Mouse (Mus musculus): Measurements from ENCODE around the gene Ece2.
A peak's percentile ranks its signal among the peaks of the same experiment; 100 is the strongest.
"Not testable (repeated sequence)": the region's sequence is repeated elsewhere in the genome, so short reads cannot be mapped to it uniquely, and the experiment has no call there.

Gene Ece2

DNA sequence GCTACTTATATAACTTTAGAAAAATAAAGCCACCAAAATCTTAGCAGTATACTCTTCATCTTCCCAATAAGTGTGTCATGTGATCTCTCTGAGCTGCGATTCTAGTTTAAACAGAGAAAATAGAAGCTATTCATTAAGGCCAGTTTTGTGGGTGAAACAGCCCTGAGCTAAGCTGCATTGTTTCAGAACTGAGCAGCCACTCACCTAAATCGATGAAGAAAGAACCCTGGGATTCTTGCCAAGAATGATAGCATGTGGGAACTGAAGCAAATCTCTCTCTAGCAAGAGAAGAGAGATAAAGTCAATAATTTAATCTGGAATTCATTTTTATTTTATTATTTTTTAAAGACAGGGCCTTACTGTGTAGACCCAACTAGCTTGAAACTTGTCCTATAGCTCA, 6.4 kb upstream of the Ece2 start:
- peak; percentile 50 for DNase-seq

DNA sequence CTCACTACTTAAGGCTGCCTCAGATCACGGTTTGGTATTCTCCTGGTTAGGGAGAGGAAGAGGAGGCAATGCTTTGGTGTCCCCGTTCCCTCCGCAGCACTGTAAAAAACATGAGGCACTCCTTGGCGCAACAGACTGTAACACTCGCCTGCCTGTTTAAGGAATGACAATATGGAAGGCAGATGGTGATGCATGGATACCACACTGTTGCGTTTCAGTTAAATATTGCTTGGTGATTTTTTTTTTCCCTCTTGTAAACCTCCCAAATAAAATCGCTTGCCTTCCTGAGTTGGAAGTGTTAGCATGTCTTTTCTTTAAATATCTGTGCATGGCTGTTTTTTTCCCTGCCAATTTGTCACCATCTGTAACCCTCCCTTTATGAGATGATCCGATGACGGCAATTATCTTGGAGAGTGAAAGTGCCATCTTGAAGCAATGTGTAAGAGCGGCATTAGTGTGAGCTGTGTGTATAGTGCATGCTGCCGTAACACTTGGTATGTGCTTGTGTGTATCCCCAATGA, 697 bp upstream of the Ece2 start:
- no peak for DNase-seq

GRCm38 (mm10) chr16:20637410-20637809, 7.8 kb downstream of the Ece2 start:
- DNase-seq = no peak

- DNase-seq = no peak
Observed at GRCm38 (mm10) chr16:20638367-20638766, 8.7 kb downstream of the Ece2 start.

- peak; percentile 77 for DNase-seq
Observed at GRCm38 (mm10) chr16:20642161-20642560, 12.5 kb downstream of the Ece2 start.

- DNase-seq = no peak
Observed at GRCm38 (mm10) chr16:20643911-20644310, 14.3 kb downstream of the Ece2 start.

DNA sequence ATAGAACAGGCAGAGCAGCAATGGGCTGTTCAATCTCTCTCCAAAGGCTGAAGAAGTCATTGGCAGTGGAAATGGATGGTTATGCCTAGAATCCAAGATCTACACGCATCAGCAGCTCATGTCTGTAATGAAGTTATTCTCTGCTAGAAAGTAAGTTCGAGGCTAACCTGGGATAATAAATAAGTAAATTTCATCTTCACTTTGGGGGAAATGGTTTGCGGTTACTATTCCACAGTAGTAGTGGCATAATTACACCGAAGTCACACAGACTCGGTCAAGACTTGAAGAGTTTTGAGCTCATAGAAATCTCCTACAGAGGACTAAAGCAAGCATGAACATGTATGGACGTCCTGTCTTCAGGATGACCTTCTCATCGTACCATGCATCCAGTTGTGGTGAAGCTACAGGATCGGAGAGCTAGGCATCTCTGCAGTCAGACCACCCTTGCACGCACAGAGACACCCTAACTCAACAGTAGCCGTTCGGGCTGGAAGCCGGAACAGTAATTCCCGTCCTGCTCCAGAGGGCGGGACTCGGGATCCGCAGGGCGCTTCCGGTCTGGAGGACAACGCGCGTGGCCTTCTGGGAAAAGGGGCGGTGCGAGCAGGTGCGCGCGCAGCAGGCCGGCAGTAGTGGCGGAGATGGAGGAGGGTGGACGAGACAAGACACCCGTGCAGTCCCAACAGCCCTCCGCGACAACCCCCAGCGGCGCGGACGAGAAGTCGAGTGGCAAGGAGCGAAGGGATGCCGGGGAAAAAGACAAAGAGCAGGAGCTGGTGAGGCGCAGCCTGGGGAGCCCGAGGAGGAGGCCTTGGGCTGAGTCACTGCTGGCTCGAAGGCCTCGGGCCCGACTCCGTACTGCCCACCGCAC, 21.7 kb downstream of the Ece2 start, which contains the start of gene Psmd2:
TSS of gene Psmd2 (plus strand) at position 577 of the 871 bp plus-strand sequence.
- DNase-seq = peak; percentile 95

DNA sequence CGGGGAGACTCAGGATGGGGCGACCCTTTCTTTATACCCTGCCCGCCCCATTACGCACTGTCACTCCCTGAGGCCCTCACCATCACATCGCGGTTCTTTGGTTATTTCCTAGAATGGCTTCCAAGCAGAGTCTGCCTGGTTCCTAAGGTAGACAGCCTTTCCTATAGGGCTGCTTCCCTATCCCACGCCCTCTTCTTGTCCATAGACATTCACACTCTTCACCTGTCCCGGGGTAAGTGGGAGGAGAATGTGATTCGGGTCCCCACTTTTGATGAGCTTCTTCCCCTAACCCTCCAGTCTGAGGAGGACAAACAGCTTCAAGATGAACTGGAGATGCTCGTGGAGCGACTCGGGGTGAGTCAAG, 22.3 kb downstream of the Ece2 start:
- no peak for DNase-seq

- DNase-seq = no peak
Observed at GRCm38 (mm10) chr16:20653315-20653714, 23.7 kb downstream of the Ece2 start.

DNA sequence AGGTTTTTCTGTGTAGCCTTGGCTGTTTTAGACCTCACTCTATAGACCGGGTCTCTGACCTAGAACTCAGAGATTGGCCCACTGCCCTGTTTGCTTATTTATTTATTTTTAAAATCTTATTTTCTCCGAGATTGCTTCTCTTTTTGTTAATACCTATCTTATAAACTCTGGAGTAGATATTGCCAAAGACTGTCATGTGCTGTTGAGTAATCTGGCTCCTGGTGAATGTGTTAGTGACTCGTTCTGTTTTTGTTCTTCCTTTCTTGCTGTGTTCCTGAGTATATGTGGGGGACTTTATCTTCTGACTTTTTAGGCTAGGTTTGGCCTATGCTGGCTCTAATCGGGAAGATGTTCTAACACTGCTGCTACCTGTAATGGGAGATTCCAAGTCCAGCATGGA, 28.0 kb downstream of the Ece2 start:
- DNase-seq = no peak

DNA sequence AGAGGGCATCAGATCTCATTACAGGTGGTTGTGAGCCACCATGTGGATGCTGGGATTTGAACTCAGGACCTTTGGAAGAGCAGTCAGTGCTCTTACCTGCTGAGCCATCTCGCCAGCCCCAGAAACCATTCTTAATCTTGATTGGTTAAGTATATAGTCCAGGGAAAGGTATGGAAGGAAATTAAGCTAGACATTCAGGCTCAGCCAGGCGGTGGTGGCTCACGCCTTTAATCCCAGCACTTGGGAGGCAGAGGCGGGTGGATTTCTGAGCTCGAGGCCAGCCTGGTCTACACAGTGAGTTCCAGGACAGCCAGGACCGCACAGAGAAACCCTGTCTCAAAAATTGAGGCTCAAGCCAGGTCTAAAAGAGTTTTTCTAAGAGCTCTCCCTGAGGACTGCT, 38.4 kb downstream of the Ece2 start, which contains the start of gene Eif4g1:
TSS of gene Eif4g1 (plus strand) at position 301 of the 400 bp plus-strand sequence.
- not testable (repeated sequence) for DNase-seq

- DNase-seq = no peak
Observed at GRCm38 (mm10) chr16:20670291-20670690, 40.7 kb downstream of the Ece2 start.

DNA sequence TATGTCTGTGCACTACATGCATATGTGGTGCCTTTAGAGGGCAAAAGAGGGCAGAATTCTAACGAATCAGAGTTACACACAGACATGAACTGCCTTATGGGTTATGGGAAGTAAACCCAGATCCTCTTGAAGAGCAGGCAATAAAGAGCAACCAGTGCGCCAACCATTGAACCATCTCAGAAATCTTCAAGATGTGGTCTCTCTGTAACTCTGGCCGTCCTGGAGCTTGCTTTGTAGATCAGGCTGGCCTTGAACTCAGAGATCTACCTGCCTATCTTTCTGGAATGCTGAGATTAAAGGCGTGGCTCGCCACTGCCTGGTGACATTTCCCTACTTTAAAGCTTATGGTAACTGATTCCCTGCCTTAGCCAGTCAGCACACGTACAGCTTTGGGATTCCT, 42.3 kb downstream of the Ece2 start:
- no peak for DNase-seq

- peak; percentile 95 for DNase-seq
Observed at GRCm38 (mm10) chr16:20672500-20672902, 42.9 kb downstream of the Ece2 start.

DNA sequence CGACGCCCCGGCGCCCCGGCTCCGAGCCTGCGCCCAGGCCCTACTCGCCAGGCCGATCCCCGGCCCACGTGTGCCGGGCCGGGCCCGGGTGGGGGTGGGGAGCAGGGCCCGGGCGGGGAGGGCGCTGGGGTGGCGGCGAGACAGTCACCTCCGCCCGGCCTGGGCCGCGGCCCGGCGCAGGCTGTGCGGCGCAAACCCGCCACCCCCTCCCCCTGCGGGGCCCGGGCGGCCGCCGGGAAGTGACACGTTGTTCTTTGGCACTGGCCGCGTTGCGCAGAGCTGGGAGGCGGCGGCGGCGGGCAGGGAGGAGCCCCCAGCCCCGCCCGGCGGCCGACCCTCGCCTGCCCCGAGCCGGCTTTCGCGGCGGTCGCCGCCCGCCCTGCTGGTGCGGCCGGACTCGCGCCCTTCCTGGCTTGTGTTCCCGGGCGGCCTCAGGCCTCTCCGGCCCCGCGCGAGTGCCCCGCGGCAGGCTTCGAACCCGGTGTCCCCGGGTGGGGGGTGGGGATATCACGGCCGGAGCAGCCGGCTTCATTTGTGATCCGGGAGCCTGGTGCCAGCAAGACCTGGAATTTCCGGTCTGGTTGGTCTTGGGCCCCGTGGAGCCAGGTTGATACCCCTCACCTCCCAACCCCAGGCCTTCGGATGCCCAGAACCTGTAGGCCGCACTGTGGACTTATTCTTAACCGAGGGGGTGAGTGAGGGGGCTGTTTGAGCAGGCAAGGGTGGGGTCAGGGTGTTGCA, 43.5 kb downstream of the Ece2 start:
- DNase-seq = peak; percentile 61

GRCm38 (mm10) chr16:20673706-20674303, 44.2 kb downstream of the Ece2 start:
- peak; percentile 57 for DNase-seq

DNA sequence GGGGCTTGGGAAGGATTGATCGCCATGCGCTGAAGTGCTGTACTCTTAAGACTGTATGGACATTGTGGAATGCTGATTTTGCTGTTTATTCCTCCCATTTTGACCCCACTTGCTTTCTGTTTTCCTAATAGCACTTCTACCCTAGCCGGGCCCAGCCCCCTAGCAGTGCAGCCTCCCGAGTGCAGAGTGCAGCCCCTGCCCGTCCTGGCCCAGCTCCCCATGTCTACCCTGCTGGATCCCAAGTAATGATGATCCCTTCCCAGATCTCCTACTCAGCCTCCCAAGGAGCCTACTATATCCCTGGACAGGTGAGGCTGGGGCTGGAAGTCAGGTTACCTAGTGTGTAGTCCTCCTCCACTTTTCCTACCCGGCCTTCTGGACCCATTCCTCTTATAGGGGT, 45.6 kb downstream of the Ece2 start:
- no peak for DNase-seq

- no peak for DNase-seq
Observed at GRCm38 (mm10) chr16:20676702-20677101, 47.1 kb downstream of the Ece2 start.

- DNase-seq = no peak
Observed at GRCm38 (mm10) chr16:20677380-20677779, 47.8 kb downstream of the Ece2 start.

- DNase-seq = peak; percentile 77
Observed at GRCm38 (mm10) chr16:20677974-20678675, 48.5 kb downstream of the Ece2 start.

- no peak for DNase-seq
Observed at GRCm38 (mm10) chr16:20690774-20691173, 61.1 kb downstream of the Ece2 start.

DNA sequence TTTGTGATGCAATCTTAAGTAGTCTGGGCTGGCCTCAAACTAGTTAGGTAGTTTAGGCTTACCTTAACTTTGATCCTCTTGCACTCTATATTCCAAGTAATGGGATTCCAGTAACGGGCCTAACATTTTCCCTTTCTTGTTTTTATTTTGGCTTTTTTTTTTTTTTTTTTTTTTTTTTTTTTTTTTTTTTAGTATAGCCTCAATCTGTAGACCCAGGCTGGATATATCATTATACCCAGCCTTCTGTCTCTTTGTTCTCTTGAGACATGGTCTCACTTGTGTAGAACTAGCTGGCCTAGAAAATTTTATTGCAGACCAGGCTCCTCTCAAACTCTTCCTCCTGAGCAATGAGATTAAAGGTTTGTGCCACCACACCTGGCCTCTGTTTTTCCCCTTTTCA, 62.0 kb downstream of the Ece2 start:
- no peak for DNase-seq
